Mouse (Mus musculus): ENCODE data around the gene Vmp1. TPM values are rescaled to one million over a fixed set of nuclear protein-coding genes. Genes with fewer than 3 reads are reported as not detected.
A peak's percentile ranks its signal among the peaks of the same experiment; 100 is the strongest.

Gene Vmp1
- 100 to 1,000 TPM; 484 to 529 (median 503) TPM for polyA plus RNA-seq (2017; shearing (Covaris generic))

GRCm38 (mm10) chr11:86683395-86684125, at the start of gene Vmp1, which contains the start of gene Ptrh2:
TSS of gene Vmp1 (minus strand) at chr11:86683836.
TSS of gene Ptrh2 (plus strand) at chr11:86683985.
- ATAC-seq, result peak; percentile 83

DNA sequence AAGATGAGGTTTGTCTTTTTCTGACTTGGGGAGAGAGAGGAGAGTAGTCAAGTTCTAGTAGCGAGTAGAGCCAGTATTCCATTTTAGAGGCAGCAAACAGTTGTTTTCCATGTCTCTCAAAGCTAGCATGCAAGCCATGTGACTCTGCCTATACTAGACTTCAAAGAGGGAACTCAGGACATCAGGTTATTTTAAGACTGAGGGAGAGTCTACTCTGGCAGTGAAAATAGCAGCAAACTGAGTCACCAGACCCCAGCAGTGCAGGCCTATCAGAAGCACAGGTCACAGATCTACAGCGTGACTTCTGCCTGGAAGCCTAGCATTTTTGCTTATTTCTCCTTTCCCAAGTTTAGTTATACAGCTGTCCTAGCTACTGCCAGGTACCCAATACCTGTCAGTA, 47.8 kb upstream of the Vmp1 start:
- no peak for ATAC-seq

DNA sequence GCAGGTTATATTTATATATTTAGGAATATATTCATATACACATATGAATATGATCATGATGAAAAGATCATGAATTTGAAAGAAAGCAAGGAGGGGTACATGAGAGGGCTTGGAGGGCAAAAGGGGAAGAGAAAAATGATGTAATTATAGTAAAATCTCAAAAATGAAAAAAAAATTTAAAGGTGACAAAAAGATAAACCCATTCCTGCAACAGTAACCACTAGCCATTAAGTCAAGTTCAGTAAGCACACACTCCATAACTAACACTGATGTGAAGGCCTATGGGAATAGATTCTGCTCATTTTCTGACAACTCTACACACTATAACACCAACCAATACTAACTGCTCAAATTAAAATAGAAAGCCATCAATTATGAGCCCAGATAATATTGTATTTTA, 42.0 kb upstream of the Vmp1 start:
- ATAC-seq, result no peak

DNA sequence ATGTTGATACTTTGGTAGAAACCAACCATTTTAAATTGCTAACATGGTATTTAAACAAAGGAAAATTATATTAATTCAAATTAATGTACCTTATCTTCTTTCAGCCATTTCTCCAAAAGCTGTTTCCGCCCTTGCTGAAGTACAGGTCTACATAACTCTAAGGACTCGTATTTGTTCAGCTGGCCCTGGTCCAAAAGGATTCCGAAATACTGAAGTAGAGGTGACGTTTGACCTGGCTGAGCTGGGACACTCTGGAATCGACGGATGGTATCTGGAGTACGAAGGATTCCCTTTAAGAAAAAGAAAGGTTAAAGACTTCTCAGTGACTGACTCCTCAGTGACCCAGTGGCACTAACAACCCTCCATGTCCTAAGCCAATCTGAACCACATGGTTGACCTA, 41.3 kb upstream of the Vmp1 start:
- ATAC-seq, result no peak

DNA sequence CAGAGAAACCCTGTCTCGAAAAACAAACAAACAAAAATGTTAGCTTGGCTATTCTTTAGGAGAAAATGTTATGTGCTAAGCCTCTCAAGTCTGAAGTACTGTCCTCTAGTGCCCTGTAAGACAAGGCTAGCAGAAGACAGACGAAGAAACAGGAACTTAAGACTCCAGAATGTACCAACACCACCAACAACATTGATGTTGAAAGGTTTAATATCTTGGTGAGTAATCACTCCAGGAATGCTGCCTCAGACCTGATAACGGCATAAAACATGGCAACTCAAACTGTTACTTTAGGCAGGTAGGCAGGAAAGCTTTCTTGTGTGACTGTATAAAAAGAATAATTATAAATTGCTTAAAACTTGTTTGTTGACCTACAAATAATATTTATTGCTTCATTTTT, 40.4 kb upstream of the Vmp1 start:
- ATAC-seq, result no peak

GRCm38 (mm10) chr11:86719390-86719789, 35.8 kb upstream of the Vmp1 start:
- ATAC-seq, result no peak

DNA sequence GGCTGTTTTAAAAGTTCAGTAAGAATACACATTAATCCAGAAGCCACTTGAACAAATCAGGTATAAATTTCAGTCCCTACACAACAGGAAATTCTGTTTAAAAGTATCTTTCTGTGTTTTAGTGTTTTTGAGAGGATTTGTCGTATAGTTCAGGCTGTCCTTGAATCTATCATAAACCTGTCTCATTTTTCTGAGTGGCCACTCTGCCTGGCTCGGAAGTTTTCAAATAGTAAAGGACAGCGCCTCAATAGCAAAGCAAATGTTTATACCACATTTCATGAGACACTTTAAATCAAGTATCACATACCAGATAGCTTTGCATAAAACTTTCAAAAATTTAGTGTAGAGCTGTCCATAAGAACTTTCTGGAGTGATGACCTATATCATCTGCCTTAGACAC, 34.7 kb upstream of the Vmp1 start:
- ATAC-seq, result no peak

- no peak for ATAC-seq
Observed at GRCm38 (mm10) chr11:86717306-86718065, 33.9 kb upstream of the Vmp1 start.

- ATAC-seq, result no peak
Observed at GRCm38 (mm10) chr11:86714606-86715005, 31.0 kb upstream of the Vmp1 start.

DNA sequence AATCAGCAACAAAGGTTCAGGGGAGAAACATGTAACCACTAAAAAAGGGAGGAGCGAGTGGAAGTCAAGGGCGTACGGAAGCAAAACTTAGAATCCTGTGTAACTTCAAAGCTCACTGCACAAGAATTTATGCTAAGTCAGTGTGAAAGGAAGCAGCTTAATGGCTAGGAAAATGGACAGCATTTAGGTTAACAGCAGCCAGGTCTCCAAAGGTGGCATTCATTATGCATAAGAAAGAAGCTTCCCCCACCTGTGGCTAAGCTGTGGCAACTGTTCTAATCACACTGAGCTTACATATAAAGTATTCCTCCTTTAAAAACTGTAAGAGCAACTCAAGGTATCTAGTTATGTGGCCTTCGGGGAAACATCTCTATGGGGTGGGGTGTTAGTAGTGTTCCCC, 17.5 kb upstream of the Vmp1 start:
- no peak for ATAC-seq

- ATAC-seq, result no peak
Observed at GRCm38 (mm10) chr11:86695461-86695860, 11.8 kb upstream of the Vmp1 start.

- no peak for ATAC-seq
Observed at GRCm38 (mm10) chr11:86692546-86692945, 8.9 kb upstream of the Vmp1 start.

DNA sequence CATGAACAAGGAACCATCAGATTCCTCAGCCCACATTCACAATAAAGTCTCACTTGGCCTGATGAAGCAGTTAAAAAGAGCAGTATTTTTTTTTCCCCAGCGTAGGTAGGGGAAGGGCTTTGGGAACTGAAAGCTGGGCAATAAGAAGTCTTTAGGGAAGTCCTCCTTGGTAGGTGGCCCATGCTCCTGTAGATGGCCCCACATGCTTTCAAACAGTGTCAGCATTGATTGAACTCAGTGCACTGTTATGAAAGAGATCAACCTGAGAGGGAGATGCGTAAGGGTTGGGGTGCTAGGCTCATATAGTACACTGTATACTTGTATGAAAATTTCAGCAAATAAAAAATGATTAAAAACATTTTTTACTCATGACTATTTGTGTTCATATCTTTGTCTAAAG, 8.3 kb upstream of the Vmp1 start:
- no peak for ATAC-seq

GRCm38 (mm10) chr11:86691482-86691881, 7.8 kb upstream of the Vmp1 start:
- ATAC-seq, result no peak

DNA sequence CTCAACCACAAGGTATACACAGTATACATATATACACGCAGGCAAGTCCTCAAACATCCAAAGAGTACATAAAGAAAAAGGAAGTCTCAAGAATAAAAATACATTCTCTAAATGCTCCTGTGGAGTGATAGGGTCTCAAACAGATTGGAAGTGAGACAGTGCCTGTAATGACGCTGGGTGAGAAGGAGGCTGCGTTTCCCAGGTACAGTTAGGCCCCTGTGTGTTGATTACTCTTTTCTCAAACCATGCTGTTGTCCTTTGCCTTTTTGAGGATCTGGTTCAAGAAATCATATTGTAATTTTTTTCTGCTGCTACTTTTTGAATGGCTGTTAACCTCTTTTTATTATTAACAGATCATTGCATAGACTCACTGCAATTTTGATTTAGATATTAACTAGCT, 6.7 kb upstream of the Vmp1 start:
- no peak for ATAC-seq

DNA sequence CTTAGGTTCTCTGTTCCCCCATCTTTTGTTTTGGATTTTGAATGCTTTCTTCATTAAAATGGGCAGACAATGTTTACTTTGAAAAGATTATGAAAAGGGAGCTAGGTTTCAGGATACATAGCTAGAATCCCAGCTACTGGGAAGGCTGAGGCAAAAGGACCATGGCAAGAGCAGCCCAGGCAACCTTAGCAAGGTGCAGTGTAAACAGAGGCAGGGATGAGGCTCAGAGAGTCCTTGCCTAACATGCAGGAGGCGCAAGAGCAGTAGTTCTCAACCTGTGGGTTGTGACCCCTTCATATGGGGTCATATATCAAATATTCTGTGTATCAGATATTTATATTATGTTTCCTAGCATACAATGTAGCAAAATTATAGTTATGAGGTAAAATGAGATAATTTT, 1.7 kb upstream of the Vmp1 start:
- ATAC-seq, result no peak

GRCm38 (mm10) chr11:86684126-86685012, 733 bp upstream of the Vmp1 start:
- peak; percentile 21 for ATAC-seq

DNA sequence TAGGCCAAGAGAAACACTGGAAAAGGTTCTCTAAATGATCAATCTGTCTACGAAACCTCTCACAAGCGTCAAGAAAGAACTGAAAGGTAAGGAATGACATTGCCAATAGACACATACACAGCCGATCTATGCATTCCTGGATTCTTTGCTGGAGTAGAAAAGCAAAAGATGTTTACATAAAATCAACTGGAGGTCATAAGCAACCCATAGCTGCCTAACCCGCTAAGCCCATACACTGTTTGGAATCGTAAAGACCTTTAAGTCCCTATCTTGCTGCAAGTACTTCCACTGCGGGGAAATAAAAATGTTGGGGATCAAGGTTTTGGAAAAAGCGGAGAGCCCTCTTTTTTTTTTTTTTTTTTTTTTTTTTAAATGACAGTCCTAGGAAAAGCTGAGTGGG, 775 bp downstream of the Vmp1 start:
- no peak for ATAC-seq

DNA sequence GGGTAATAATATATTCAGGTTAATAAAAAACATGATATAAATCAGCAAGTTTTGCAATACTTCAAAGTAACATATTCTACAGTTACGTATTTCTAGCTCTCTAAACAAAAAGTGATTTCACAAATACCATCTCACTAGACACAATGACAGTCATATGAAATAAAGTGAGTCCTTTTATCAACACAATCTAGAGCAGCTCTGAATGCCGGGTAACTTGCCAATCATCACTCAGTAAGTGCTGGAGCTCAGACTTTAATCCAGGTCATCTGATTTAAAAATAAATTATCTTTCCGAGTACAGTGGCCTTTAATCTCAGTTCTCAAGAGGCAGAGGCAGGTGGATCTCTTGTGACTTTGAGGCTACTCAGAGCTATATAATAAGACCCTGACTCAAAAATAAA, 2.2 kb downstream of the Vmp1 start:
- no peak for ATAC-seq

GRCm38 (mm10) chr11:86680729-86681128, 2.9 kb downstream of the Vmp1 start:
- no peak for ATAC-seq

- ATAC-seq, result no peak
Observed at GRCm38 (mm10) chr11:86678957-86679356, 4.7 kb downstream of the Vmp1 start.

DNA sequence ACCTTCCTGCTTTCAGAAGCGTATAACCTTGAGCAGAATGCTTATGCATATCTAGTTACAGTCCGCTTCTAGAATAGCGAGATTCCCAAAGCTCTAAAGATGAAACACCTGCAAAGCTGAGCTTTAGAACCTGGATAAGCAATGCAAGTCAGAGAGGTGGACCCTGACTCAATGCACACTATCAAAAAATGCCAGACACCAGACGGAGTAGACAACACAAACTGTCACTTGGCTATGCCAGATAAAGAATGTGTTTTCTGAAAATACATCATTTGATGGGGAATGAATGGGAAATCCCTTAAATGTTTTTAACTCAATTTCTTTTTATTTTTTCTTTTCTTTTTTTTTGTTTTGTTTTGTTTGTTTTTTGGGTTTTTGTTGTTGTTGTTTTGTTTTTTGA, 8.1 kb downstream of the Vmp1 start:
- ATAC-seq, result no peak

DNA sequence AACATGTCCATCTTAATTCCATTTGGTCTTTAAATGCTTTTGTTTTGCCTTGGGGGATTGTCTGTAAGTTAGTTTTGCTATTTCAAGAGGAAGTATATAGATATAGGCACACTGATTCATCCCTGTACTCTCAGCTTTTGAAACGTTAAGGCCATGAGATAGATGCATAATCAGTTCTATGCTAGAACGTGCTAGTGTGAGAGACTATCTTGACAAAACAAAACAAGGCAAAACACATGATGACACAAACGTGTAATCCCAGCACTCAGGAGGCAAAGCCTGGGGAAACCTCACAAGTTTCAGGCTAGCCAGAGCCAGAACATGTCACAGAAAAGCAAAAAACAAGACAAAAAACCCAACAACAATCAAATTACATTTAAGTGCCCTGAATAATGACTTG, 10.9 kb downstream of the Vmp1 start:
- no peak for ATAC-seq

Measured in inflammation-experienced regulatory T-cells, adult 6 months (primary cell).